Mouse (Mus musculus) large intestine, adult 2 months (tissue): ENCODE measurements around the gene Anxa5. TPM values are rescaled to one million over a fixed set of nuclear protein-coding genes. Genes with fewer than 3 reads are reported as not detected.

Experiments
- DNase-seq: peaks from one replicate; pipeline ENCODE4 v3.0.0-alpha.2; 2012; ENCODE audit warnings: low read depth, low spot score
- WGBS: fragments of 180-500 bp; shearing (Covaris S2); methylation state at CpG from one replicate; pipeline ENCODE4 v1.1.7; 2018; 5-methylcytosine and 5-hydroxymethylcytosine counted together
- polyA plus RNA-seq: library from polyadenylated mRNA; depleted of rRNA; stranded (reverse); fragments of >200 nt; gene quantifications from 2 replicates; pipeline ENCODE4 v1.2.3, GENCODE M21; 2012

The Anxa5 gene
- polyA plus RNA-seq, 1 experiment = 157 TPM

DNA sequence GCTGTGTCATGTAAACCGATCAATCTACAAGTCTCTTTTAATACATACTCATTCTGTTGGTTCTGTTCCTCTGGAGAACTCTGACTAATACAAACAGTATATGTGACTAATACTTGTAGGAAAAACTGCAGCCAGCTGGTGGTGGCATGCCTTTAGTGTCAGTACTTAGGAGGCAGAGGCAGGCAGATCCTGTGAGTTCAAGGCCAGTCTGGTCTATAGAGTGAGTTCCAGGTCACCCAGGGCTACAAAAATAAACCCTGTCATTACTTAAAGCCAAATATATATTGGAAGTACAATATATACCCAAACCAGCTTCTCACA lies 13.9 kb upstream of the Anxa5 start:
- WGBS = 93% methylated on average over 1 of the region's 1 CpGs
- DNase-seq = no peak

DNA sequence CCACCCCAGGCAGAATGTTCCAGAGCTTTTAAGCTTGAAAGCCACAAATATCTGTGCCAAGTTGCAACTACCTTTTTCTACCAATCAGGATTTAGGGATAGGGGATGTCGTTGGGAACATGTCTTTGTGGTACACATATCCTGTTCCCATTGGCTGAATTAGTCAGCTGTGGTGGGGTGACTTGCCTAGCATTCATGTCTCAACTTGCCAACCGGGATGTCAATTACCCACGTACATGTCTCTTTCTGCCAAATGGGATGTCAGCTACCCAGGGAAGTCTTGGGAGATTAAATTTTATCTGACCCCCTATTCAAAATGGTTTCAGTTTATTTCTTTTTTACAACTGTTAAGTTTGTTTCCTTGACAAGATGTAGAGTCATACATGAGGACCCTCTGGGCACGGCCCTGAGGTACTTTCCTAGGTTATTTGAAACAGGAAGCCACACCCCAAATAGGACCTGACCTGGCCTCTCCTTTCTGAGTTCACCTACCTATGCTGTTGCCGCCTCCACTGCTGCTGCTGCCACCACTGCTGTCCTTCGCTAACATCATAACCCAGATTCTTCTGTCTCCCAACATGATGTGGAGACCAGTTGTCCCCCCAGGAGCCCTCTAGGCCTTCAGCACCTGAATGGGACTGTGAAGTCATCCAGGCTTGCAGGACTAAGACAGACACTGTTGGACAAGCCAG lies 13.3 kb upstream of the Anxa5 start:
- 73% methylated on average over 6 of the region's 6 CpGs for WGBS
- DNase-seq = no peak

DNA sequence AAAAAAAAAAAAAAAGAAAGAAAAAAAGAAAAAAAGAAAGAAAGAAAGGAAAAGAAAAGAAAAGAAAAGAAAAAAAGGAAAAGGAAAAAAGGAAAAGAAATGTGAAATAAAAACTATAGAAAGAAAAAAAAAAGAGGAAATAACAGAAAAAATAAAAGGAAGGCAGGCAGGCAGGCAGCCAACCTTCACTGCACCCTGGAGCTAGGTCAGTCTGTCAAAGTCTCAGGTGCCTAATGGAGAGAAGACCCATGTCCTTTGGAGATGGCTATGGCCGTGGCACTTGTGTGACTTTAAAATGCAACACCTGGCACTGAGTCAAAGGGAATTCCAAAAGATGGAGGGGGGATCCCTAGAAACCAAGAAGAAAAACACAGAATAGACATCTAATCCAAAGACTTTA lies 12.7 kb upstream of the Anxa5 start:
- DNase-seq = no peak
- 68% methylated on average over 1 of the region's 1 CpGs for whole genome bisulfite sequencing

DNA sequence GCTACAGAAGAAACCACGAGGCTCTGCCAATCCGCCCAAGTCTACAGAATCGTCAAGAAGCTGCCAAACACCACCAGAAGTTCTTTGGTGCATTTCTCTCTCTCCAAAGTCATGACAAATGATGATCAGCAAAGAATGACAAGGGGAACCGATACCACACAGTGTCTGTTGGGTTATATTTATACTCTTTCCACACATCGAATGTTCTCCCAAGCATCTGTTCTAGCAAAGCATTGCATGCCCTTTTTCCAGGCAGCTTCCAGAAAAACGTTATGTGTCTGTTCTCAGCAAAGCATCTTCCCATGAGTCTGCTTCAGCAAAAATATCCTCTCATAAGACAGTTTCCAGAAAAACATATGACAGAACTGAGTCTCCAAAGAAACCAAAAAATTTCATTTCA lies 11.2 kb upstream of the Anxa5 start:
- 84% methylated on average over 6 of the region's 6 CpGs for WGBS

DNA sequence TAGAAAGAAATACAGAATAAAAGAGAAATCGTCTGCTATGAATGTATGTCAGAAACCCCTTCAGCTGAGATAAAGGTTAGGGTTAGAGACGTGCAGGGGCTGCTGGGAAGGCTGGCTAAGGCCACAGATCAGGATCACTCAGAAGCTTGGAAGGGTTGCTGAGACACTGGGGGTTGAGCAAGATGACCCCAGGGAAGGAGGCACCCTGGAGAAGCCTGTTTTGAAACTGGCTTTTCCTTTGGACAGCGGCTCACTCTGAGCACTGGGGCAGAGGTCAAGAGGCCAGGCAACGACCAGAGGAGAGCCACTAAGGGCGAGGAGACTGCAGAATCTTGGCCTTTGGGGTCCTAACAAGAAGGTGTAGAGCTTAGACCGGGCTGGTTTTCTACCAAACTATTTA lies 10.5 kb upstream of the Anxa5 start:
- no peak for DNase-seq
- 60% methylated on average over 6 of the region's 6 CpGs for WGBS

More for the DNA sequence above, 11.2 kb upstream of the Anxa5 start:
- DNase-seq = no peak

DNA sequence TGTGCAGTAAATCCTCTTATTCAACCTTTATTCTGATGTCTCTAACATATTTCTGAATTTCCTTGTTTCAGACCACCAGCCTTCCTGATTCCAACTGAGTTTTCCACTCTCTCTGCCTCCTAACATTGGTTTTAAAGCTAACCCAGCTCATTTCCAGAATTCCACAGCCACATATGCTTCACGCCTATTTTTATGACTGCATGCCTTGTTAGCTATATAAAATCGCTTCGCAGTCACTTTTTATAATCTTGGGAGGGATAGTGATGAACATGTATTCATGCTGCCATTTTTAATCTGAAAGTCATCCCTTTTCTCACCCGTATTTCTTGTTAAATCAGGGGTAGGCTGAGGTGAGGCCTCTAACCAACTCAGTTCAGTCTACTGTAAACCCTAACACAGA lies 8.6 kb upstream of the Anxa5 start:
- 39% methylated on average over 4 of the region's 4 CpGs for WGBS
- no peak for DNase-seq

DNA sequence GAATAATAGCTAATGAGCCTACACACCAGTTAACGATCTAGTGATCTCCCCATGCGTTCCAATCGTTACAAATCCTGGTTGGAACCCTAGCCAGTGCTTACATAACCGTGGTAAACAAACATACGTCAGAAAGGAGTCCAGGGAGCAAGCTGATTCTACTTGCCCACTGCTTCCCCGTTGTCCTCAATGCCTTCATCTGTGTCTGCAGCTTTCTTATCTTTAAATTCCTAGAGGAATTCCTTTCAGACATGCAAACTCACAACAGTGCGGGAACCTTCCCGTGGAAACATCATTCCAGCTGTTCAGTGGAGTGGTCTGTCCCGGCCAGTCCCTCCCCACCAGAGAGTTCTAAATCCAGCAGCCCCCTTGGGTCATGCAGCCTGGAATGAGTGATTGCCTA lies 7.2 kb upstream of the Anxa5 start:
- WGBS = 37% methylated on average over 9 of the region's 9 CpGs
- no peak for DNase-seq

DNA sequence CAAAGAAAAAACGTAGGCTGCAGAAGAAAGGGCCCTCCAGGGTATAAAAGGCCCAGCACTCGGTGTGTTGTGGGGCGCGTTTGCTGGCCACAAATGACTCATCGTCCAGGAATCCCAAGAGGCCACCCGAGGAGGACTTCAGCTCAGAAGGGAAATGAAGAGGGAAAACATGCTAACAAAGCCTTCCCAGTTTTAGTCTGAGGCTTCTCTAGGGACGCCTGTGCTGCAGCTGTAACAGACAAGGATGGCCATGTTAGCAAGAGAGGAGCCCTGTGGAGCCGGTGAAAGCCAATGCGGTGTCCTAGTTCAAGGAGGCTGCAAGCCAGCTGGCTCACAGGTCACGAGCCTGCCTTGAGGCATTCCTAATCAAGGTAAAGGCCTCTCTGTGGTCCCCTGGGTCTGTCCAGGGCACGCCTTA lies 6.1 kb upstream of the Anxa5 start:
- no peak for DNase-seq
- WGBS = 23% methylated on average over 11 of the region's 11 CpGs

DNA sequence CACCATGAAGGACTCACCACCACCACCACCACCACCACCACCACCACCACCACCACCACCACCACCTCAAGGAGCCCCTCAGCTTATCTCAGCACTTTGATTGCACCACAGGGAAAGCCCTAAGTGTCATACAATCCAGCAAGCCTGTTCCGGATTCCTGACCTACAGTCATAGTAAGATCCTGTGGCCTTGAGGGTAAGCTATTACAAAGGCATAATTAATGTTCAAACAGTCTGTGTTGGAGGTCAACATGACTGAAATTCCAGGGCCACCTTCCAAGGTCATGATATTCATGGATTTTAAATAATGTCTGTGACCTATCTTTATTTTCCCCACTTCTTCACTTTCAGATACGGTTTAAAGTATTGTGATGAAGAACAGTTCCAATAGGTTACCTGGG lies 4.8 kb upstream of the Anxa5 start:
- no peak for DNase-seq
- WGBS = 82% methylated on average over 2 of the region's 2 CpGs

DNA sequence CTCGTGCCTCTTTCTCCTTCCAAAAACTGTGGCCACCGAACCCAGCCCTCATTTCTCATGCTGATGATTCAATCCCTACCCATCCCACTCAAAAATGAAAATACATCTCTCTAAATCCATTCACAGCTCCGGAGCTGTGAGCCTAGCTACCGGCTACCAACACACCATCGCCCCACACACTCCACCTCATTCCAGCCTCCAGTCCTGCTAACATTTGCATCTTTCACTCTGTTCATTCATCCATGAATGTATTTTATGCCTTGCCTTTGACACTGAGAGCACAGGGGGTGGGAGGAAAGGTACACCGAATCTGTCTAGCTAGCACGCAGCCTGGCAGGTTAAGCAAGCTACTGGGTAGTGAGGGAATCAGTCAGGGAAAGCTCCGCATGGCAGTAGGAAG lies 3.1 kb upstream of the Anxa5 start:
- 93% methylated on average over 8 of the region's 8 CpGs for WGBS
- no peak for DNase-seq

DNA sequence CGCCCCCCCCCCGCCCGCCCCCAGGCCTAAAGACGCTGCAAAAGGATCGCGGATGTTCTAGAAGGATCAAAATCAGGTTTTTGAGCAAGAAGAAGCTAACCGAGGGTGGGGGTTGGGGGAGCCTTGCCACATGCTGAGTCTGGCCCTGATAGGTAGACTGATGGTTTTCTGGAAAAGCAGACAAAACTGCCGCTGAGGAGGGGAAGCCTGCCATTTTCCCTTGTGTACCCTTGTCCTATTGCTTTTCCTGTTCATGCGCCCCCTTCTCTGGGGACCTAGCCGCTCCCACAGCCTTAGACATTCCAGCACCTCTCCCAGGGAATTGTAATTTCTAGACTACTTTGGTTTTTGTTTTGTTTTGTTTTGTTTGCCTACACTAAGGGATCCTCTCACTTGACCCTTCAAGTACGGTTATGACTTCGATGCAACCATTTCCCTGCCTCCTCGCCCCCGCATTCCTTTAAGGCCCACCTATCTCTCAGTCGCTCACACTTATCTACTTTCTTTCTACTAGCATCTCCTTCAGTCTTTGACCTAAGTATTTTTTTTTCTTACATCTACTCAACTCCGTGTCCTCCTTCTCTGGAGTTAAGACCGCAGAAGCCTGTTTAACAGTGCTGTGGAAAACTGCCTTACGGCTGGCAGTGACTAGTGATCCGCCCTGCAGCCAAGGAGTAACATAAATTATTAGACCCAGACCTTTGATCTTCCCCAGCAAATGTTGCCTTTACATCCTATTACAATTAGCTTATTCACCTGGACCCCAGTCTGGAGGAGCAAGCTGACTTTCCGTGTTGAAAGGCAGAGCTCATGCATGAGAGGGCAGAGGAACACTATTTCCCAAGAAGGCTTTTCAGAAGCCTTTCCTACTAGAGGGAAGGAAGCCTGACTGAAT lies 814 bp upstream of the Anxa5 start:
- 31% methylated on average over 20 of the region's 20 CpGs for WGBS
- DNase-seq = no peak

DNA sequence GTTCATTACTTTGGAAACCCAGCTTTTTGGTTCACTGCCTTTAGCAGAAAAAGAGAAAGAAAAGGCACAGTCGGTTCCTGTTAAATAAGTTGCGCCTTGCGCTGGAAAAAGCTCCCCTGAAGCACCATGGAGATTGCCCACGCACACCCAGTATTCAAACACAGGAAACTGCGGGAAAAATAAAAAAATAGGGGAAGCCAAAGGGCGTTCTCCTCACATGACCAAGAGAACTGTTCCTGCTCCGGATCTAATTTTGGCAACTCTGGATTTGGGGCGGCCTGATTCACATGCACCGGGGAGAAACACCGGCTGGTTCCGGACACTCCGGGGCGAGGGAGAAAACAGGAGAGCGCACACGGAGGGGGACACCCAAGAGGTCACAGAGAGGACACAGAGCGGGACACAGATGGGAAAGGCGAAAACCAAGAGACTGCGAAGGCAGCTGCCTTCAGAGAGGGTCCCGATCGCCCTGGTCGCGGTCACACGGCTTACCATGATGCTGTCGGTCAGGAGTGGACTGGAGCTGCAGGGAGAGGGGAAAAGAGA lies 683 bp downstream of the Anxa5 start:
- under 1% methylated on average over 24 of the region's 24 CpGs for WGBS

DNA sequence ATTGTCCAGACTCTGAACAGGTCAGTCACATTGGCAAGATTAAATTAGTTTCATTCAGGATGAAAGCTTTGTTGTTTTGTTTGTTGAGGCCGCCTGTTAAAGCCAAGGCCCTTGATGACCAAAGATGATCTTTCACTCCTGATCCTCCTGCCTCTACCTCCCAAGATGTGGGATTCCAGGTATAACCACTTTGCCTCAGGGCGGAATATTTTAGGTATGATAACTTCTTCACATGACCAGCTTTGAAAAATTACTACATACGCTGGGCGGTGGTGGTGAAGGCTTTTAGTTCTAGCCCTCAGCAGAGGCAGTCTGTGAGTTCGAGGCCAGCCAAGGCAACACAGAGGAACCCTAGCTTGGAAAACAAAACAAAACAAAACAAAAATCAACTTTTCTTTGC lies 1.3 kb downstream of the Anxa5 start:
- no peak for DNase-seq
- WGBS = 70% methylated on average over 5 of the region's 5 CpGs

More for the DNA sequence above, 683 bp downstream of the Anxa5 start:
- DNase-seq = no peak

DNA sequence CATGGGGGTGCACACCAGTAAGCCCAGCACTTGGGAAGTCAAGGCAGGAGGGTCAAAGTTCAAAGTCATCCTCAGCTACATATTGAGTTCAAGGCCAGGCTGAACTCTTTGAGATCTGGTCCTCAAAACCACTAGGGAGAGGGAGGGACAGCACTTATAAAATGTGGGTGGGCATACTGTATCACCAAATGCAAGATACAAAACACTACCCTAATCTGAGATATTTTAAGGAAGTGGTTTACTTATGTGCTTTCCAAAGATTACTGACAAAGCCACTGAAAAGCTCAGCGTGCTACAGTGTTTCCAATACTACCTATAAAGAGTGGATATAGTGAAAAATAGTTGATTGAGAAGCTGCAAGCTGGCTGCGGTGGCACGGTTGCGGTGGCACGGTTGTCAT lies 2.5 kb downstream of the Anxa5 start:
- WGBS = 92% methylated on average over 5 of the region's 5 CpGs
- DNase-seq = no peak

DNA sequence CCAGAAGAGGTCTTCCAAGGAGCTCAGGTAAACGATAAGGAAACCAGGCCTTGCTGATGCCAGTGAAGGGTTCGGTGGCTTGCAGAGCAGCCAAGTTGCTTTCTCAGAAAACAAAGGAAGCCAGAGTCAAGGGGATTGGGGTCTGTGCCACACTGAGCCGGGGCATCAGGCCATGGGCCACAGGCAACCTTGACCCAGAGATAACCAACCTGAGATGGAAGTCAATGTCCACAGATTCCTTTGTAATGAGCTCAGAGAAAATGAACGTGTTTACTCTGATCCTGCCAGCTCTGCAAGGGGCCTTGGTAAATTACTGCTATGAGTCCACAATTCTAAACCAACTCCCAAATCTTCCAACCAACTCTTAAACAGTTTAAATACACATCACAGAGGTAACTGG lies 3.8 kb downstream of the Anxa5 start:
- DNase-seq = no peak

DNA sequence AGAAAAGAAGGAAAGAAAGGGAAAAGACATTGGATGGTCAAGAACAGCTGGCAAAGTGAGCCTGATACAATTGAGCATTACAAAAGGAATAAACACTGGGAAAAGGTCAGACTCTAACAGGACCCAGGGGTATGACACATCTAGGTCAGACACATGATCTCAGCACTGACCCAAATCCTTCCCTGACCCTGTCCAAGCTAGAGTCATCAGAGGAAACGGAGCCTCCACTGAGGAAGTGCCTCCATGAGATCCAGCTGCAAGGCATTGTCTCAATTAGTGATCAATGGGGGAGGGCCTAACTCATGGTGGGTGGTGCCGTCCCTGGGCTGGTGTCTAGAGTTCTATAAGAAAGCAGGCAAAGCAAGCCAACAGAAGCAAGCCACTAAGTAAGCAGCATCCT lies 6.8 kb downstream of the Anxa5 start:
- 61% methylated on average over 2 of the region's 2 CpGs for WGBS
- DNase-seq = no peak

More for the DNA sequence above, 3.8 kb downstream of the Anxa5 start:
- 53% methylated on average over 4 of the region's 4 CpGs for WGBS

DNA sequence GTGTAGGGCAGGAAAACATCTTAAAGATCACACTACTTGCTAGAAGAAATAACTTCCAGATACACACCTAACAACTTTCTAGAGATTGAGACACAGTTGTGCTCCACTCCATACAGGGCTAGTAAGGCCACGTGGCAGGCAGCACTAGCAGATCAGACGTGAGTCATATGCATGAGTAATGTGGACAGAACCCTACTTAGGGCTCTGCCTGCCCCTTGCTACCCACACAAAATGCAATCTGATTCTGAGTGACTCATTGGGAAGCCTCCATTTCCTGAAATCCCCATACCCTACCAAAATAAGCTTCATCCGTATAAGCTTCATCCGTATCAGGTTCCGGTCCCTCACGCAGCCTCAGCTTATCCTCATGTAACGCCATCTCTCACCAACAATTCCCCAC lies 8.1 kb downstream of the Anxa5 start:
- 70% methylated on average over 7 of the region's 7 CpGs for WGBS
- no peak for DNase-seq

DNA sequence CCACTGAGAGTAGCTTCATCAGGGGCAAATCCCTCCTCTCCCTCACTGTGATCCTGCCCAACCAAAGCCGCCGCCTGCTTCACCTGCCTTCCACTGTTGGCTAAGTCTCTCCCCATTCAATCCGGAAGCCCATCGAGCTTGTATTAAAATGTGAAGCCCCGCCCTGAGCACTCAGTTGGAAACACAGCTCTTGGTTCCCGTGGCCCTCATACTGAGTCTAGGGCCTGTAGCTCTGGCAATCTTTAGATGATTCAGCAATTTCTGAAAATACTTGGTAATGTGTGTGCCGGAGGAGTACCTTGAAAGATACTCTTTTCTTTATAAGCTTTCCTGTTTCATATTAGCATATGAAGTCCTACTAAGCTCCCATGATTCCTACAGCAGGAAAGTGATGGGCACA lies 10.2 kb downstream of the Anxa5 start:
- WGBS = 66% methylated on average over 7 of the region's 7 CpGs
- no peak for DNase-seq

DNA sequence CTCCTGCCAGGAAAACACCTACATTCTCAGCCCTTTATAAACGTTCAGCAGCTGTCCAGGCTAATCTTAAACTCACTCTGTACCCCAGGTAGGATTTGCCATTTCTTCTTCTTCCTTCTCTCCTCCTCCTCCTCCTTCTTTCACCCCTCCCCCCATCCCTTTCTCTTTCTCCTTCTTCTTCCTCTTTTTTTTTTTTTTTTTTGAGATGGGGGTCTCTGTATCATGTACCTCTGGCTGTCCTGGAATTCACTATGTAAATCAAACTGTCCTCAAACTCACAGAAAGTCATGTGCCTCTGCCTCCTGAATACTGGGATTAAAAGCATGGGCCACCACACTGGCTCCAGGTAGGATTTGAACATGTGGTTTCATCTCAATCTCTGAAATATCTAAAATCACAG lies 13.3 kb downstream of the Anxa5 start:
- WGBS = 39% methylated on average over 1 of the region's 1 CpGs

DNA sequence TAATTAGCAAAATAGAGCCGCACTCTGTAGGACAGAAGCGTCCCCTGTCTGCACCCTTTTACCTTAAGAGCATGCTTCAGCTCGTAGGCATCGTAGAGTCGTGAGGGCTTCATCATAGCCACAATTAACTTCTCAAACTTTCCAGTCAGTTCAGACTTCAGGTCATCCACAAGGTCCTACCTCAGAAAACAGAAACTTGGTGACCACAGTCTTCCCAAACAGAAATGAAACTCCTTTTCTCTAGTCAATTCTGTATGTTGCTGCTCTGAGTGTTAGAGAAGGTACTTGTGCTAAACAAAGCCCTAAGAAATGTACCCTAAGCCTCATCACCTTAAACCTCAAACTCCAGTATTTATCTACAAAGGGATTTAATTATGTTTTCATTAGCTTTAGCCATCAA lies 13.9 kb downstream of the Anxa5 start:
- no peak for DNase-seq
- WGBS = 89% methylated on average over 5 of the region's 5 CpGs

More for the DNA sequence above, 13.3 kb downstream of the Anxa5 start:
- DNase-seq = no peak

DNA sequence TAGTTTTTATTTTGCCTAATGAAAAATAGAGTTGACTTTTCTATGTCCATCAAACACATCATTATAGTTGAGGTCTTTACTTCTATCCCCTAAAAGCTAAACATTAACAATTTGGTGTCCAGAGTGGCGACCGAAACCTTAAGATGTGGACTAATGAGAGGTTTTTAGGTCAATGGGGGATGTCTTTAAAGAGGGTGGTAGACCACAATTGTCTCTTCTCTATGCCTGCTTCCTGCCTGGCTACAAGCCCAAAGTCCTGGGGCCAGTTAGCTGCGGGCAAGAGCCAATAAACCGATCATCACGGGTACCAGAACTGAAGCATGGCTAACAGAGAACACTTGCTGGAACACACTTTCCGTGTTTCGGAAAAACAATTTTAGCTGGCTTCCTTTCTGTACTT lies 15.0 kb downstream of the Anxa5 start:
- WGBS = 40% methylated on average over 7 of the region's 7 CpGs
- DNase-seq = no peak
